12 mouse cellular contexts compared by ENCODE assay signal in the genomic region with DNA sequence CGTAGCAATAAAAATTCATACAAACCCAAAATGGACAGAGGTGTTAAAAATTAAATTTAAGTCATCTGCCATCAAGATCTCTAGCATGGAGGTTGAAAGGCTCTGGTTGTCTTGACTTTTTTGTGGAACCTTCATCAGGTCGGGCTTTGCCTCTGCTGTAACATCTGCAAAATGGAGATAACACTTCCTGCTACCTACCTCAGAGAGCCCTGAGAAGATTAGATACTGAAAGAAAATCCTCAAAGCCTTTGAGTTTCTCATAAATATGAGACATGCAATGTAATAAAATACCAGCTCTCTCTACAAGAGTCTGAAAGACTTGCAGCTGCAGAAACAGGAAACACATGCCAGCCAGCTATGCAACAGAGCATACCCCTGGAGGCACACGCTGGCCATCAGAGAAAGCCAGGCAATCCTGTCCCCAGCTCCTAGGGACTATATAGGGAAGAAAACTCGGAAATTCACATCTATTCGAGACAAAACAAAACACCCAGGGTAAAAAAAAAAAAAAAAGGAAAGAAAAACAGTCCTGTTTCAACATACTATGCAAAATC.
A peak's percentile ranks its signal among the peaks of the same experiment; 100 is the strongest.
DNase-seq lines count a peak whose midpoint lies in the region; ATAC-seq lines count a peak whose summit lies in the region.
"Had no signal": no experiment of that assay in that cellular context is flagged by ENCODE, and none has a peak within 500 bp of the region (broad histone marks: within the 10 kb centered on the region; RNA-seq: fewer than 3 reads in every experiment).

No protein-coding gene starts in this region.

- peaks cover 52% of the 10 kb centered on the region for H3K4me1 ChIP-seq in embryonic facial prominence, embryonic 10.5 days
- H3K4me1 ChIP-seq in limb, embryonic 13.5 days = peaks cover 55% of the 10 kb centered on the region

- DNase-seq in T-cell, adult 2 months (ENCODE audit: low spot score) = peak; percentile 7
- DNase-seq in embryonic facial prominence, embryonic 10.5 days (ENCODE audit: low spot score) = peak; percentile 54
- DNase-seq in spleen, adult 18-20 months = no peak
- DNase-seq in right cerebral cortex, postnatal 10 days (ENCODE audit: low spot score in 2 of 2) = no peak
- DNase-seq in urinary bladder, postnatal 25 days (ENCODE audit: low spot score) = no peak
- DNase-seq: heart, adult 11 months; heart, postnatal 36 days had no signal

- ATAC-seq in limb, embryonic 13.5 days (ENCODE audit: low FRiP score, low read depth) = no peak
- ATAC-seq in megakaryocyte-erythroid progenitor cell, adult 5-6 weeks (replicated peaks; ENCODE audit: low FRiP score, low TSS enrichment, poor library complexity, severe bottlenecking) = peak; percentile 93
- ATAC-seq: intestine, postnatal 0 days; midbrain, embryonic 15.5 days had no signal

- H3K27me3 ChIP-seq in embryonic facial prominence, embryonic 10.5 days (replicated peaks; ENCODE audit: low read depth, poor library complexity, severe bottlenecking) = no peaks in the 10 kb centered on the region
- H3K27me3 ChIP-seq in limb, embryonic 13.5 days = no peaks in the 10 kb centered on the region
- H3K27me3 ChIP-seq: midbrain, embryonic 15.5 days had no signal

- no peak overlapping the region for H3K9ac ChIP-seq in limb, embryonic 13.5 days
- H3K9ac ChIP-seq: midbrain, embryonic 15.5 days had no signal

- peaks cover 18% of the 10 kb centered on the region for H3K36me3 ChIP-seq in embryonic facial prominence, embryonic 10.5 days (replicated peaks)
- peaks cover 8% of the 10 kb centered on the region; the same call in 1 of the 2 replicates for H3K36me3 ChIP-seq in limb, embryonic 13.5 days
- H3K36me3 ChIP-seq: midbrain, embryonic 15.5 days had no signal

- H3K4me3 ChIP-seq in embryonic facial prominence, embryonic 10.5 days = no peak overlapping the region
- no peak overlapping the region for H3K4me3 ChIP-seq in limb, embryonic 13.5 days
- H3K4me3 ChIP-seq: layer of hippocampus, adult 2 months; midbrain, embryonic 15.5 days had no signal

- no peaks in the 10 kb centered on the region for H3K9me3 ChIP-seq in embryonic facial prominence, embryonic 10.5 days
- H3K9me3 ChIP-seq in limb, embryonic 13.5 days = no peaks in the 10 kb centered on the region
- H3K9me3 ChIP-seq: midbrain, embryonic 15.5 days had no signal

- 47% methylated on average over 5 of the region's 5 CpGs for WGBS in embryonic facial prominence, embryonic 10.5 days
- 25% methylated on average over 5 of the region's 5 CpGs for whole genome bisulfite sequencing in limb, embryonic 13.5 days

- no peak overlapping the region for H3K4me2 ChIP-seq in limb, embryonic 13.5 days (replicated peaks)
- H3K4me2 ChIP-seq: midbrain, embryonic 15.5 days had no signal

- no peak overlapping the region for H3K27ac ChIP-seq in embryonic facial prominence, embryonic 10.5 days (replicated peaks)
- H3K27ac ChIP-seq in limb, embryonic 13.5 days = peak overlapping the region; percentile 39; the same call in 1 of the 2 replicates
- H3K27ac ChIP-seq: layer of hippocampus, adult 2 months had no signal

Comparison
In these comparisons a context has a peak if more than half of its experiments do, and no peak if none do; other contexts are left out.
1. DNase-seq: peak in T-cell, adult 2 months (single experiment) and embryonic facial prominence, embryonic 10.5 days (single experiment); none in spleen, adult 18-20 months (0 of 2), right cerebral cortex, postnatal 10 days (0 of 2) and urinary bladder, postnatal 25 days (single experiment).